Mouse (Mus musculus) heart, adult 8-10 months (tissue): ENCODE measurements around the gene Ctnnd2. TPM values are rescaled to one million over a fixed set of nuclear protein-coding genes. Genes with fewer than 3 reads are reported as not detected.
A peak's percentile ranks its signal among the peaks of the same experiment; 100 is the strongest.

Experiments
- DNase-seq: peaks from one replicate; pipeline ENCODE4 v3.0.0; 2022; ENCODE audit warnings: low spot score
- total RNA-seq, 4 experiments: library from RNA; stranded (reverse); gene quantifications; 2 replicates each; pipeline ENCODE4 v1.2.4; 2022

Ctnnd2 gene
- total RNA-seq, 4 experiments from 2014 or later, result 0.35 to 0.91 (median 0.54) TPM

- DNase-seq, result no peak
These were observed 542.4 kb downstream of the Ctnnd2 start for GRCm38 (mm10) chr15:30714823-30715222.

GRCm38 (mm10) chr15:30718811-30719210 lies 546.4 kb downstream of the Ctnnd2 start:
- DNase-seq, result no peak

GRCm38 (mm10) chr15:30719226-30719625 lies 546.8 kb downstream of the Ctnnd2 start:
- no peak for DNase-seq

DNA sequence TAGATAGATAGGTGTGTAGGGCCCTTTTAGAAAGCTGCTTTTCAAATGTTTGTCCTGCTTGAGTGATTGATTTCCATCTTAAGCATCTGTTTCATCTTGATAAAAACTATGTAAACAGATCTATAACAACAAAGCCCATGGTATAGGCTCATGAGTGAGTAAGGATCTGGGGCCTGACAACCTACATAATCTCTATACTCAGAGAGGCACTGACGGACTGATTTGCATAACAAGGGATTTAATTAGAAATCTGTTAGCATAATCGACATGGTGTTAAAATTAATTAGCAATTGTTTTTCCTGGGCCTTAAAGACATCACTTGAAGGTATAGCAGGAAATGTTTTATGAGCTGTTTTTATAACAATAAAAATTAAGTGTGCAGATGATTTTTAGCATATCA lies 548.7 kb downstream of the Ctnnd2 start:
- no peak for DNase-seq

GRCm38 (mm10) chr15:30726066-30726465 lies 553.7 kb downstream of the Ctnnd2 start:
- DNase-seq, result no peak

GRCm38 (mm10) chr15:30738178-30738577 lies 565.8 kb downstream of the Ctnnd2 start:
- no peak for DNase-seq

GRCm38 (mm10) chr15:30740728-30741127 lies 568.3 kb downstream of the Ctnnd2 start:
- peak; percentile 16 for DNase-seq

DNA sequence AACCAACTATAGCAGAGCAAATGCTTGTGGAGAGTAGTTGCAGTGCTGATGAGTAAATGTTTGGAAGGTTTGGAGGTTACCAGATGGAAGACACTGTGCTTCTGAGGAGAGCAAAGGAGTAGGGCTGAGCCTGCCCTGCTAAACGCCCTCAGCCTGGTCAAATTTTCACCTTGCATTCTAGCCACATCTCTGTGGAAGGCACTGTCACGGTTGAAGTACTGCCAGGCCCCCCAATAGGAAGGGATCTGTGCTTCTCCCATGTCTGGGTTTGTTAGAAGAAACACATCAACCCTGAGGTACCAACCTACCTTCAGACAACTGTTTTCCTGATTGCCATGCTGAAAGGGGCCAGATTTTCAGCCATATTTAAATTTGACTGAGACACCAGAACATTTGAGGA lies 585.6 kb downstream of the Ctnnd2 start:
- no peak for DNase-seq

- no peak for DNase-seq
These were observed 589.8 kb downstream of the Ctnnd2 start for GRCm38 (mm10) chr15:30762211-30762610.

DNA sequence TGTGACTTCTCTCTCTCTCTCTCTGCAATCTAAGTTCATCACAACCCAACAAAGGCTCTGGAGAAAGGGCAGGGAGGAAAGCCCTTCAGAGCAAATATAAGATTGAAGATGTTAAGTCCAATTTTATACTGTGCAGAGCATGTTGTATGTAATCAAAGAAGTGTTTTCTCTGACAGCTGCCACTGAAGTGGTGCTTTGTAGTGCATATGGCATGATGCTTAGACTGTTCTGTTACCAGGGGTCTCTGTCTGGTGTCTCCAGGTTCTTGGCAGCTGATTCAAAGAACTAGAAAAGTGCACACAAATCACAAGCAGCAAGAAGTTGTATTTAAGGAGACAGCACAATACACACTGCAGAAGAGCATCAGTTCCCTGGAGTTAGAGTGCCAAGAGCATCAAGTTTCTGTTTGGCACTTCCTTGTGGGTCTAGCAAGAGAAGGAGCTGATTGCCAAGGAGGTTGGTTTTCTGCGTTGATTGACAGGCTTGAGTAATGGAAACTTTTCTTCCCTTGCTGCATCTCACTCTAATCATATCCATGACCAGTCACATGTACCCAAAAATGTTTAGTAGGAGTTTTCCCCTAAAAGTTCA lies 590.4 kb downstream of the Ctnnd2 start:
- DNase-seq, result no peak

- DNase-seq, result no peak
These were observed 604.5 kb downstream of the Ctnnd2 start for GRCm38 (mm10) chr15:30776931-30777330.

DNA sequence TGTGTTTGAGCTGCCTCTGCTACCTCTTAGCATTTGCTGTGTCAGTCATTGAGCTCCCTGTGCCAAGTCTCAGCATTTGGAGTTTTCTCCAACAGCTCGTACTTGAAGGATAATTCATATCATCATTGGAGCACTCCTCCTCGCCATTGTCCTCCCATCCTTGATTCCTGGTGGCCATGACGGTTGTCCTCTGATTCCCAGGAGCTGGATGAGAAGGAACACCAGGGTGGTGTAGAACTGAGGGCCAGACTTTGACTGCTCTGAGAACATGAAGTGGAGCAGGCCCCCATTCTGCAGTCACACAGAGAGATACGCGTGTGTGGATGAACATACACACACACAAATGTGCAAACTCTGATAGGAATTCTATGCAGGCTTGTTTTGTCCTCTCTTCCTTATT lies 605.4 kb downstream of the Ctnnd2 start:
- no peak for DNase-seq

- no peak for DNase-seq
These were observed 607.5 kb downstream of the Ctnnd2 start for GRCm38 (mm10) chr15:30779903-30780302.

- DNase-seq, result no peak
These were observed 608.6 kb downstream of the Ctnnd2 start for GRCm38 (mm10) chr15:30780977-30781376.

GRCm38 (mm10) chr15:30785706-30786320 lies 613.4 kb downstream of the Ctnnd2 start:
- DNase-seq, result no peak

DNA sequence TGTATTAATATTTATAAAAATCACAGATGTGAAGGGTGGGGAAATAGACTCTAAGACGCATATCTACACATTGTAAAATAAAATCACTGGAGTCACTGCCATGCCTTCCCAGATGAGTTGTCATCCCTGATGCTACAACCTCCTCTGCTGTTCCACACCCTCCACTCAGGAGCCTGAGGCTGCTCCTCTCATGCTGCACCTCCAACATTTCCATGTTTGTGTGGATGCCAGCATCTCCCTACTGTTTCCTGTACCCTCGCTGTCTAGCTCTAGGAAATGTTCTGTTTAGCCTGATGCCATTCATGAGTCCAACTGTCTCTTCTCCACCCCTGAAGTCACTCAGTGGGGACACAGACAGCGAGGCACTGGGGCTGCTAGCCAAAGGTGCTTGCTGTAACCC lies 620.9 kb downstream of the Ctnnd2 start:
- no peak for DNase-seq

DNA sequence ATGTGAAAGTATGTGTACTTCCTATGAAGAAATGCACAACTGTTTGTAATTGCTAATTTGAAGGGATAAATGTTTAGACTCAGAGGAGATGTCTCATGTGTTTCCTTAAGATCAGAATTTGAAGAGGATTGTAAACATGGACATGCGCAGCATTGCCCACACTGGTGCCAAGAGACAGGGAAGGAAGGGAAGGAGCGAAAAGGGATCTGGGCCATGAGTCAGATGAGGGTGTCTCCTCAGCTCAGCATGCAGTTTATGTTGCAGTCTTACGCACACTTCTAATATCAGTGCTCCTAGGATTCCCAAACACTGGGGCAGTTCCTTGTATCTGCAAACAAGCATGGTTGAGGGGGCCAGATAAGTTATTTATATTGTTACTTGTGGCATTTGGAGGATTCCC lies 623.3 kb downstream of the Ctnnd2 start:
- no peak for DNase-seq

- DNase-seq, result no peak
These were observed 655.3 kb downstream of the Ctnnd2 start for GRCm38 (mm10) chr15:30827424-30828263.

GRCm38 (mm10) chr15:30857277-30858176 lies 685.1 kb downstream of the Ctnnd2 start:
- no peak for DNase-seq

DNA sequence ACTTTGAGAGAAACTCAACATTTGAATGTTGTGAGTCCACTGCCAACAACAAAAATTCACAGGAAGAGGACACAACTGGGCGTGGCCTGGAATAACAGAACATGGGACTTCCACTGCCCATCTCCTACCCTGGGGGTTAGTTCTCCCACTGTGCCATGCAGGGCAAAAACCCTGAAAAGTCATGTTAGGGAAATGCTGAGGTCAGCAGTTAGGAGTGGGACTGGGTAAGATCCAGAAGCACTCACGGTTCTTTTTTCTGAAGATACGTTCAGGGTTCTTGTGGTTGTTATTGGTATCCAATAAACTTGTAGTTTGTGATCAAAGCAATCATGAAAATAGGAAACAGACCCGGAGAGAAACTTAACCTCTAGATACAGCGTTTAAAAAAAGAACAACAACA lies 695.0 kb downstream of the Ctnnd2 start:
- no peak for DNase-seq

- no peak for DNase-seq
These were observed 697.5 kb downstream of the Ctnnd2 start for GRCm38 (mm10) chr15:30869673-30870512.
